Mouse (Mus musculus) E14TG2a.4 (cell line): ENCODE measurements around the gene Smad5.
A peak's percentile ranks its signal among the peaks of the same experiment; 100 is the strongest.

Experiments
- H3K27me3 ChIP-seq: 2 replicates; pipeline ENCODE4 v1.6.1; 2014; ENCODE audit warnings: low read length, control low read depth; ENCODE audit not compliant: insufficient read depth
- H3K36me3 ChIP-seq: 2 replicates; pipeline ENCODE4 v1.6.1; 2014; ENCODE audit warnings: low read length, control low read depth; ENCODE audit not compliant: insufficient read depth
- H3K4me1 ChIP-seq: replicated peaks from 2 replicates; pipeline ENCODE4 v1.6.1; 2014; ENCODE audit warnings: low read depth, low read length, control low read depth
- H3K4me3 ChIP-seq: replicated peaks from 2 replicates; pipeline ENCODE4 v1.5.1; 2014; ENCODE audit warnings: mild to moderate bottlenecking, low read length
- H3K9me3 ChIP-seq: 2 replicates; pipeline ENCODE4 v1.6.1; 2014; ENCODE audit warnings: low read length, control low read depth
- CTCF ChIP-seq: conservative IDR thresholded peaks from 2 replicates; pipeline ENCODE4 v1.5.1; 2014; ENCODE audit warnings: low read length
- NANOG ChIP-seq: IDR thresholded peaks from 2 replicates; pipeline ENCODE4 v1.6.1; 2014; ENCODE audit warnings: borderline replicate concordance, low read length, mixed read lengths
- POU5F1 ChIP-seq: IDR thresholded peaks from 2 replicates; pipeline ENCODE4 v1.6.1; 2014; ENCODE audit warnings: low read length, borderline replicate concordance

Gene Smad5

GRCm38 (mm10) chr13:56707606-56708005, 4.8 kb downstream of the Smad5 start:
- TF ChIP-seq CTCF (no peak), NANOG (no peak), POU5F1 (no peak)
- Histone ChIP-seq H3K4me1 (peaks cover 35% of the 10 kb centered on the region), H3K36me3 (peaks cover 6% of the 10 kb centered on the region), H3K9me3 (no peaks in the 10 kb centered on the region), H3K27me3 (no peaks in the 10 kb centered on the region), H3K4me3 (no peak overlapping the region)

GRCm38 (mm10) chr13:56710620-56711019, 7.8 kb downstream of the Smad5 start:
- peaks cover 6% of the 10 kb centered on the region for H3K36me3 ChIP-seq
- no peak overlapping the region for H3K4me3 ChIP-seq

GRCm38 (mm10) chr13:56712221-56712620, 9.4 kb downstream of the Smad5 start:
- Histone ChIP-seq H3K4me3 (no peak overlapping the region), H3K27me3 (no peaks in the 10 kb centered on the region)

More at GRCm38 (mm10) chr13:56710620-56711019, 7.8 kb downstream of the Smad5 start:
- TF ChIP-seq CTCF (no peak), NANOG (no peak), POU5F1 (no peak)
- no peaks in the 10 kb centered on the region for H3K27me3 ChIP-seq
- peaks cover 20% of the 10 kb centered on the region for H3K4me1 ChIP-seq
- H3K9me3 ChIP-seq = no peaks in the 10 kb centered on the region

GRCm38 (mm10) chr13:56726551-56726950, 23.7 kb downstream of the Smad5 start:
- TF ChIP-seq NANOG = no peak
- TF ChIP-seq CTCF = no peak
- no peak for TF ChIP-seq POU5F1
- no peak overlapping the region for H3K4me3 ChIP-seq
- no peaks in the 10 kb centered on the region for H3K9me3 ChIP-seq
- H3K27me3 ChIP-seq = no peaks in the 10 kb centered on the region
- H3K4me1 ChIP-seq = no peaks in the 10 kb centered on the region
- H3K36me3 ChIP-seq = peaks cover 79% of the 10 kb centered on the region

More at GRCm38 (mm10) chr13:56712221-56712620, 9.4 kb downstream of the Smad5 start:
- Histone ChIP-seq H3K36me3 (no peaks in the 10 kb centered on the region; the same call in 1 of the 2 replicates), H3K9me3 (no peaks in the 10 kb centered on the region), H3K4me1 (peaks cover 11% of the 10 kb centered on the region)
- TF ChIP-seq CTCF (no peak), NANOG (no peak), POU5F1 (no peak)

GRCm38 (mm10) chr13:56729046-56729445, 26.2 kb downstream of the Smad5 start:
- no peaks in the 10 kb centered on the region for H3K27me3 ChIP-seq
- no peak overlapping the region for H3K4me3 ChIP-seq
- no peaks in the 10 kb centered on the region for H3K9me3 ChIP-seq
- no peaks in the 10 kb centered on the region for H3K4me1 ChIP-seq
- H3K36me3 ChIP-seq = peaks cover 91% of the 10 kb centered on the region
- TF ChIP-seq NANOG = no peak

- Histone ChIP-seq H3K4me3 (no peak overlapping the region), H3K27me3 (no peaks in the 10 kb centered on the region)
- TF ChIP-seq POU5F1 (no peak), CTCF (no peak), NANOG (no peak)
Observed at GRCm38 (mm10) chr13:56734617-56735016, 31.8 kb downstream of the Smad5 start.

DNA sequence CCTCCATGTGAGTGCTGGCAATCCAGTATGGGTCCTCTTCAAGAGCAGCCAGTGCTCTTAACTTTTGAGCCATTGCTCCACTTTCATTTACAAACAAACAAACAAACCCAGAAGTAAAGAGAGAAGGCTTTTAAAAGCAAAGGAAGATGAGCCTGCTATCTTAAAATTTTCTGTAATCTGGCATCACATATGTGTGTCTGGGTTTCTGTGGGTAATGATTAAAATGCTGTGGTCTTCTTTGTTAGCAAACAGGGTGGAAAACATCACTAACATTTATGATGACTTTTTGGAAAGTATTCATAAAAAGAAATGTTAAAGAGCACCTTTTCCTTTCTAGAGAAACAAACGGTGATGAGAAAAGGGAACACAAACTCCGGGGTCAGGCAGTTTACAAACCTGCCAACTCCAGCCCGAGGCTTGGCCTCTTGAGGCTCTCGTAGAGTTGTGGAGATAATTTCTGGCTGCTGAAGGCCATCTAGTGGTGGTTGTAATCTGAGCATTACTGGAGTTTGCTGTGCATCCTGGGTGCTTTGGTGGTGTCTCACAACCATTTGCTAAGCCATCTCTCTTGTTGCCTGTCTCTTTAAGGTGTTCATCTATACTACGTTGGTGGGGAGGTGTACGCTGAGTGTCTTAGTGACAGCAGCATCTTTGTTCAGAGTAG, 32.5 kb downstream of the Smad5 start:
- Histone ChIP-seq H3K9me3 (no peaks in the 10 kb centered on the region), H3K27me3 (no peaks in the 10 kb centered on the region), H3K4me1 (no peaks in the 10 kb centered on the region), H3K4me3 (no peak overlapping the region), H3K36me3 (peaks cover 70% of the 10 kb centered on the region)
- TF ChIP-seq CTCF (peak; percentile 9; the same call in 1 of the 2 replicates), POU5F1 (no peak)

More at GRCm38 (mm10) chr13:56734617-56735016, 31.8 kb downstream of the Smad5 start:
- Histone ChIP-seq H3K4me1 (no peaks in the 10 kb centered on the region), H3K9me3 (no peaks in the 10 kb centered on the region), H3K36me3 (peaks cover 71% of the 10 kb centered on the region)

- Histone ChIP-seq H3K36me3 (peaks cover 32% of the 10 kb centered on the region), H3K4me3 (no peak overlapping the region), H3K9me3 (no peaks in the 10 kb centered on the region), H3K4me1 (0 out of 2 replicates have a peak, but pooled peaks cover 3% of the 10 kb centered on the region), H3K27me3 (no peaks in the 10 kb centered on the region)
- TF ChIP-seq CTCF (no peak), NANOG (no peak), POU5F1 (no peak)
Observed at GRCm38 (mm10) chr13:56739556-56739955, 36.7 kb downstream of the Smad5 start.

DNA sequence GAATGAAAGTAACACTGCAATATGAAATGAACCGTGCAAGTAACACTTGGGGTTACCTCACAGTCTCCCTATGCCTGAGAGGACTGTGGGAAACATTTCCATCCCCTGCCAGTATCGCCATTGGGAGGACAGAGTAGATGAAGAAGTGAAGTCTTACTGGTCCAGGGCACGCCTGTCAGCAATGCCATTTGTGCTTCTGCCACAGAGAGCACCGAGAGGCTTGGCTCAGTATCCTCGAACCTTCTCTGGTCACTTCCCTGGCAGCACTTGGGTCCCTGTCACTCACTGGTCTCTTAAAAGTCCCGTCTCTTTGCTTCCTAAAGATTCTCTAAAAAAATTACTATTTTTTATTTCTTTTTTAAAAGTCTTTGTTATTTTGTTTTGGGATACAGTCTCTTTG, 37.7 kb downstream of the Smad5 start:
- TF ChIP-seq CTCF = no peak
- TF ChIP-seq POU5F1 = no peak
- no peak for TF ChIP-seq NANOG
- no peaks in the 10 kb centered on the region for H3K9me3 ChIP-seq
- no peak overlapping the region for H3K4me3 ChIP-seq
- no peaks in the 10 kb centered on the region for H3K27me3 ChIP-seq
- H3K4me1 ChIP-seq = 0 out of 2 replicates have a peak, but pooled peaks cover 3% of the 10 kb centered on the region
- peaks cover 25% of the 10 kb centered on the region for H3K36me3 ChIP-seq
